Mouse (Mus musculus) gastrocnemius, postnatal 36 days (tissue): Measurements from ENCODE around the gene Cartpt. TPM values are rescaled to one million over a fixed set of nuclear protein-coding genes. Genes with fewer than 3 reads are reported as not detected.
"Not testable (repeated sequence)": the region's sequence is repeated elsewhere in the genome, so short reads cannot be mapped to it uniquely, and the experiment has no call there.

Experiments
- DNase-seq, 2 experiments: peaks; one replicate each; pipeline ENCODE4 v3.0.0; 2022
- intact Hi-C: fragments of 180-260 bp; cut with DNase I; formaldehyde crosslinking; loops from one replicate; pipeline ENCODE4 v1.15.1; 2025
- long read RNA-seq, 2 experiments: library from polyadenylated mRNA; stranded (forward); transcript quantifications; one replicate each; pipeline ENCODE4 v2.0.0; 2021
- total RNA-seq, 2 experiments: library from RNA; stranded (reverse); gene quantifications; 2 replicates each; pipeline ENCODE4 v1.2.3; 2021

The Cartpt gene
- not detected for total RNA-seq
- long read RNA-seq, experiment 1, result 0 reads
- long read RNA-seq, experiment 2, result 0 reads

DNA sequence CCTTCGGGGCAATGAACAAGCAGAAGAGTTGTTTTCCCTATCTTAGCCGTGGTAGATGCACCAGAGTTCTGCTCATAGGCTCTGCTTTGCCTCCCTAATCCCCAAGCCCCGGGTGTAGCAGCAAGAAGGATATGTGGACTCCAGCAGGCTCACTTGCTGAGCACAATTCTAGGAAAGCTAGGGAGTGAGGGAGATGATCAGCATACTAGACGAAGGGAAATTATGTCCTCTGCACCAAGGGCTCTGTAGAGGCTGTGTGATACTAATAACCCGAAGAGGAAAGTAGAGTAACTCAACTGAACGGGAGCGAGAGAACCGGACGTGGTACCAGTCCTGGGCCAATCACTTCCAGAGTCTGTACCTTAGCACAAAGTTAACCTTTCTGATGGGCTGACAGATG lies at the start of gene Cartpt:
Gene Cartpt (minus strand): TSS at position 127 of the 400 bp plus-strand sequence.
- intact Hi-C loops, result no loop called here
- no peak for DNase-seq

DNA sequence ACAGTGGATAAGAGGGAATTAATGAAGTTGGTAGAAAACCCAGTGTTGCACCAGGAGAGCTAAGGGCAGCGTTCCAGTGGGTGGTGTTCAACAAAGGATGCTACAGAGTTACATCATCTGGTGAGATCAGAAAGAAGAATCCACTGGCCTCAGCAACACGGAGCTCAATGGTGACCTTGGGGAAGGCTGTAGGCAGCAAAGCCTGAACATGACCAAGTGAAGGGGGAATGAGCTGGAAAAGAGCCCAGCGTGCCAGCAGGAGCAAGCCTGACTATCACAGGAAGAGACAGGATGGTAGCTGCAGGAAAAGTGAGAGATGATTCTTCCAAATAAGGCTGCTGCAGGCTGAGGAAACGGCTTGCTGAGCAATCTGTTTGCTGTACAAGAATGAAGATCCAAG lies 46.5 kb upstream of the Cartpt start:
- DNase-seq, result no peak
- intact Hi-C loops, result no loop called here

DNA sequence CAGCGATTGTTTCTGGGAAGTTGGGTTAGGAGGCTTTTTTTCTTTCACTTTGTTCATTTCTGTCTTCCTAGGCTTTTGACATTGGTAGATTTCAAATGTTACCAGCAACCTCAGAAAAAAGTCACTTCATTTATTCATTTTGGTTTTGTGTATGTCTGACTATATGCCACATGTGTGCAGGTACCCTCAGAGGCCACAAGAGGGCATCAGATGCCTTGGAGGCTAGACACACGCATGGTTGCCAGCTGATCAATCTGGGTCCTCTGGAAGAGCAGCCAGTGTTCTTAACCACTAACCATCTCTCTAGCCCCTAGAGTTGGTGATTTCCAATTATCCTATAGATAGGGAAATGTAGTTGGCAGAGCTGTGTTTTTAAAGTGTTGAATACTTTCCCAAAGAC lies 42.6 kb upstream of the Cartpt start:
- no peak for DNase-seq
- intact Hi-C loops, result no loop called here

DNA sequence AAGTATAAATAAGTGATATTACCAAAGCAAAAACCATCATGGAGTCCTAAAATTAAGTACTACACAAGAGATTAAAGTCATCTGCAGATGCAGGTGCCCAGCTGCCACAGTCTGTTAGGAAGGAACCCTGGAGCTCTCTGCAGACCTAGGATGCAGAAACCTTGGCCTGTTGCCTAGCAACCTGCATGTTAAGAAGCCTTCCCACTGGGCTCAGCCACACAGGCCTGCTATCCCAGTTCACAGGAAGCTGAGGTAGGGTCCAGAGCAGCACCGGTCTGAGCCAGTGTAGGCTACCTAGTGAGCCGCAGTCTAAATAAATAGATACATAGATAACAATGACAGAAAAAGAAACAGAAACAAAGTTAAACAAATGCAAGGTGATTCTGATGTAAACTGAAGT lies 39.7 kb upstream of the Cartpt start:
- no peak for DNase-seq
- intact Hi-C loops, result no loop called here

DNA sequence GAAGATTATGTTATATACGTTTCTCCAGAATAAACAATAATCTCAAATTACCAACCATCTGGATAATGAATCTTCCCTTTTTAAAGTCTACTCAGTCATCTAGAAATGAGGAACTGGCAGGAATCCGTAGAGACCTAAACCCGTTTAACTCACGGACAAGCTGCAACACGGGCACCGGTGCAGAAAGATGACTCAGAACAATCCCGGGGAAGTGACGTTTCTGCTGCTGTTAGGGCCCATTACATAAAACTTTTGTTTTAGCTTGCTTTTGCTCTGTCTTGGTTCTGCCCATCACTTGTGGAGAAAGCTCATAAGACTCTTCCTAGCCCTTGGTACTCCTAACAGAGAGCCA lies 38.4 kb upstream of the Cartpt start:
- intact Hi-C loops, result no loop called here
- DNase-seq, result no peak

DNA sequence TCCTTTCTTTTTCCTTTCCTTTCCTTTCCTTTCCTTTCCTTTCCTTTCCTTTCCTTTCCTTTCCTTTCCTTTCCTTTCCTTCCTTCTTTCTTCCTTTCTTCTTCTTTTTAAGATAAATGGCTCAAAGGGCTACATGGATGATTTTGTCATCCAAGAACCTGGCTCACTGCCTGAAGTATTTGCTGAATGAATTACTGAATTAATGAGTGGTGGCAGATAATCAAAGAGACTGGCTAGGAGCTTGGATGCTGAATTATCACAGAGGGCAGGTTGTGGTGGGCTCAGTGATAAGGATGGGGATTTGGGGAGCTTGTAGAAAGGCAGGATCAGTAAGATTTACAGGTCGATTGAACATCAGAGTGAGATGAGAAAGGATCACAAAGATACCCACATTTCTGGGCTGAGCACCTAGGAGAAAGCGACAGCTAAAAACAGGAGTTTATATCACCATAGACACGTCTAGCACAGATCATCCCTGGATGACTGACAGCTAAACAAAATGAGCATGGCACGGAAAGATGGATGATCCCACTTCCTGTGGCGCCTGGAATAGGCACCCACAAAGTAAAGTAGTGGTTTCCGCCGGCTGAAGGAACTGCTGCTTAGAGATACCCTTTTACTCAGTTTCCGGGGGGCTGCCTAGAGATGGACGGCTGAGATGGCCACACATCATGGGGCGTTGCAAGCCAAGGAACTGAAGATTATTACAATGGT lies 37.9 kb upstream of the Cartpt start:
- no peak for DNase-seq
- intact Hi-C loops, result no loop called here

DNA sequence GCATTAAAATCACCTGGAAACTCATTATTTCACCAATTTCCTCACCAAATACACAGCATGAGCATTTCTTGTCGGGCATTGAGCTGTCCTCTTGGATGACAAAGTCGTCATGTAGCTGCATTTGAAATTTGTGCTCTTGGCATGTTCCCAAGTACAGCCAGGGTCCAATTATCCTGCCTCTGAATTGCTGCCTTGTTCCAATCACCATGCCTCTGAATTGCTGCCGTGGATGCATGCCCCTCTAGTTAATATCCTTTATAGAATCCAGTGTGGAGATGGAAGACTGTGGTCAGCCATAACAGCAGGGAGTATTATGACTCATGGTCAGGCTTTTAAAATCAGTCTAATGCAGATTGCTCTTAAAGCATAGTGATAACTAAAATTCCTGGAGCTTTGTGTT lies 36.9 kb upstream of the Cartpt start:
- no peak for DNase-seq
- intact Hi-C loops, result no loop called here

DNA sequence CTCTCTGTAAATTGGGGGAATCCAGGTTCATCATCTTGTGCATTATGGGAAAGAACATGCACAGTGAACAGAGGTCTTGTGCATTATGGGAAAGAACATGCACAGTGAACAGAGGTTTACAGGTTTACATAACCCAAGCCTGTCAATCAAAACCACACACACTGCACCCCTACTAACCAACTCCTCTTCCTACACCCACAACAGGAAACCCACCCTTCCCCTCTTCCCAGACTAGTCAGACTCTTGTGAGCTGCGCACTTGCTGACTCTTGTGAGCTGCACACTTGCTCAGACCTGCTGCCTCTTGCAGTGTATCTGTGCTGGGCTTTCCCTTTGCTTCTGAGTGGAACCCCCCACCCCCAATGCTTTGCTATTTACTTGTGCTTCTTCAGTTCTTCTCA lies 31.5 kb upstream of the Cartpt start:
- DNase-seq, result no peak
- intact Hi-C loops, result no loop called here

DNA sequence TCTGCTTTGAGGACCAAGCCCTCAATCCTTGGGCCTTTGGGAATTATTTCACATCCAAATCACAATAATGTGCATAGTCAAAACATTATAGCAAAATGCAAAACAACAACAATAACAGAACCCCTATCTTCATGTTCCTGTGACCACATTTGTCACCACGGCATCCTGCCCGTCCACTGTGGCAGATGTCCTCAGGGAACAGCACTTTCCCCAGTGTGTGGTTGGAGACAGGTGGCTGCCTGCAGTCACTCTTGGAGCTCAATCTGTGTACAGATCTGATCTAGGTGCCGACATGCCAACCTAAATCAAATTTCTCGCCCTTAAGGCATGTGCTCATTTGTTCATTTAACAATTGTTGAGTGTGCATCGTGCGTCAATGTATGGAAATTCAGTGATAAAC lies 30.6 kb upstream of the Cartpt start:
- DNase-seq, result no peak
- intact Hi-C loops, result no loop called here

DNA sequence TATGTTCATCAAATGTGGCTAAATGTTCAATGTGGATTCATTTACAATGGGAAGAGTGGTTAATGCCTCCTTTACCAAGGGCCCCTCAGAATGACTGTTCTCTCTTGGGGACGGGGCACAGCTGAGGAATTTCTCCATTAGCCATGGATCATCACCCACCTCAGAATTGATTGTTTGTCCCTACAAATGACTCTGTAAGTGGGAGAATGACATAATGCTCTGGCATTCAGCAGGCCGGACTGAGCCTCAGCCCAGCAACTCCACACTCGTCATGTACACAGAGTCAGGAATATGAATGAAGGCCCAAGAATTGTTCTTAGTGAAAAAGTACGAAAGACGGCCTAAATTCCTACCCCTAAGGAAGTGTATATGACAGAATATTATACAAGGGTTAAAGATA lies 25.4 kb upstream of the Cartpt start:
- DNase-seq, result no peak
- intact Hi-C loops, result no loop called here

DNA sequence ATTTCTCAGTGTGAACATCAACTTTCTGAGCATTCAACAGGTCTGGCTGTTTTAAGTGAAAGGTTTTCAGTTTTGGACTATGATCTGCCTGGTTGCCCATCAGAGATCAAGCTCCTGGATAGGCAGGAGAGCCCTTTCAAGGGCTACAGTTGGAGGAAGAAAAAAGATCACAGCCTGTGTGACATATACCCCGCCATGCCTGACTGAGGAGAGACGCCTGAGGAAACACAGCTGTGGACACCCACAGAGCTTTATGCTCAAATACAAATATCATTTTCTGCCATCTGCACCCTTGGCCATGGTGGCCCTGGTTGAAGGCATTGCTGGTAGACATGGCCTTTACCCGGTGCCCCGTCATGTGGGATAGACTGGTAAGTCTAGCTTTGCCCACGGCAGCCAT lies 14.7 kb upstream of the Cartpt start:
- DNase-seq, result no peak
- intact Hi-C loops, result no loop called here

DNA sequence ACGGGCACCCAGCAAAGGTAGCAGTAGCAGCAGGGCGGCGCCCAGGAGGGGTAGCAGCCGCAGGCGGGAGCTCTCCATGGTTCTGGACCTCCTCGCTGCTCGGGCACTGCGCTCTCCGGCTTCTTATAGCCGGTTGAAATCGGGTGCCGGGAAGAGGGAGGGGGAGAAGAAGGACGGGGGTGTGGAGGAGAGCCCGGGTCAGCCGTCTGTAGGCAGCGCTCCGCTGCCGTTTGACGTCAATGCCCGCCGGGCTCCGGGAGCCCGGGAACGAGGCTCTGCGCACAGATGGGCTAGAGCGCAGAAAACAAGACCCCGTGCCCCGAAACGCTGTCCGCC lies 366 bp downstream of the Cartpt start:
- peak in 1 of 2 experiments; percentile 13 for DNase-seq
- intact Hi-C loops, result no loop called here

DNA sequence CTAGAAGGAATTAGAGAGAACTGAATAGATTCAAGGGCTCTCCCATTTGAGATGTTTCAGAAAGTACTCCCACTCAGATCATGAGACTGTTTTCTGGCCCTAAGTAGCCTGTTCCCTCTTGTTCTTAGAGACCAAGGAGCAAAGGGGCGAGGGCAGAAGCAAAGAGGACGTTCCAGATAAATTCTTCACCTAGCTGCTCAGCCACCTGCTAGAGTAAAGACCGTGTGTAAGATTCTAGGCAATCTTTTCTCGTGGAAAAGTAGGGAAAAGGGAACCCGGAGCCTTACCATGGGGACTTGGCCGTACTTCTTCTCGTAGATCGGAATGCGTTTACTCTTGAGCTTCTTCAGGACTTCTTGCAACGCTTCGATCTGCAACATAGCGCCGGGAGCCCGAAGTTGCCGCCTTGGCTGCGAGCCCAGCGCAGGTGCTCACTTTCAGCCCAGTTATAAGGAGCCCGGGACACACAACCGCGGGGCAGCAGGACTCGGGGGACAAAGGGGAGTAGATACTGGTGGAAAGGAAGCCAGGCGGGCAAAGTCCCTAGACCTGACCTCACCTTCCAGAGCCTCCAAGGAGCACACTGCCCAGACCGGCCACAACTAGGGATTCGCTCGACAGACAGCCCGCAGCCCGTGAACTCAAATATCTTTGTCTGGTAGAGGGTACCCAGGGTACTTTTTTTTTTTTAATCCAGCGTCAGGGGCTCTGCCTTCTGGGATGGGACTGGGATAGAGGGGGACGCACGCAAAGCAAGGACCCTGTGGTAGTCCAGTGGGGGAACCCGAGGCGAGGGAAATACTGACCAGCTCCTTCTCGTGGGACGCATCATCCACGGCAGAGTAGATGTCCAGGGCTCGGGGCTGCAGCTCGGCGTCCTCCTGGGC lies 978 bp downstream of the Cartpt start:
- DNase-seq, result no peak
- intact Hi-C loops, result no loop called here

DNA sequence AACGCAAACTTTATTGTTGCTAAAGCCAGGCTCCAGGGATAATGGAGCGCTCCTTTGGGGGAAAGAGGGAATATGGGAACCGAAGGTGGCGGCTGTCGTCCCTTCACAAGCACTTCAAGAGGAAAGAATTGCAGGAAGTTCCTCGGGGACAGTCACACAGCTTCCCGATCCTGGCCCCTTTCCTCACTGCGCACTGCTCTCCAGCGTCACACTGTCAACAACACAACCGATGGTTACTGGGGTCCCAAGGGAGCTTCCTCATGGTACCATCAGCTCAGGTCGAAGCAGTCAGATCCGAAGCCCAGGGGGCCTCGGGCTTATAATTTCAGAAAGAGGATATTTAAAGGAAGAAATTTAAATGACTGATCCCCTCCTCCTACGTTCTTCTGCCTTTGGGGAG lies 2.1 kb downstream of the Cartpt start:
- DNase-seq, result no peak
- intact Hi-C loops, result no loop called here

DNA sequence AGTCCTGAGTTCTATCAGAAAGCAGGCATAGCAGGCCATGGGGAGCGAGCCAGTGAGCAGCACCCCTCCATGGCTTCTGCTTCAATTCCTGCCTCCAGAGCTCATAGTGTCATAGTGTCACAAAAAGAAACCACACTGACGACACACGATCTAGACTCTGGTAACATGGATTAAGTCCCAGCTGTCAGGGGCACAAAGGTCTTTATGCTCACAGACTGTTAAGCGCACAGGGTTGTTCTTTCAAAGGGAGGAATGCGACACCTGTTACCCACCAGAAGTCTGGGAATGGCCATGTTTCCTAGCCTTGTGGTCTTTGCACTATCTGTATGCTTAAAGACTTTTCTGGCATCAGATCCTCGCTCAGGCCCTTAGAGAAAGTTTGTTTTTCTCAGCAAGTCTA lies 15.3 kb downstream of the Cartpt start:
- intact Hi-C loops, result no loop called here
- no peak for DNase-seq

DNA sequence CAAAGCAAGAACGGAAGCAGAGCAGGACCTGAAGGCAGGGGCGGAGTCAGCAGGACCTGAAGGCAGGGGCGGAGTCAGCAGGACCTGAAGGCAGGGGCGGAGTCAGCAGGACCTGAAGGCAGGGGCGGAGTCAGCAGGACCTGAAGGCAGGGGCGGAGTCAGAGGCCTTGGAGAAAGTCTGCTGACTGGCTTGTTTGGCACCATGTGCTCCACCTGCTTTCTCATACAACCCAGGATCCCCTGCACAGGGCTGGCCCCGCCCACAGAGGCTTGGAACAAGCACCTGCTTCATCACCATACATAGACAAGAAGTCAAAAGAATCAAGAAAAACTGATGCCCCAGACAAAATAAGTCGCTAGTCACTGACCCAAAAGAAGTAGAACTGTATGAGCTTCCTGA lies 19.1 kb downstream of the Cartpt start:
- intact Hi-C loops, DNase-seq: not testable (repeated sequence)

DNA sequence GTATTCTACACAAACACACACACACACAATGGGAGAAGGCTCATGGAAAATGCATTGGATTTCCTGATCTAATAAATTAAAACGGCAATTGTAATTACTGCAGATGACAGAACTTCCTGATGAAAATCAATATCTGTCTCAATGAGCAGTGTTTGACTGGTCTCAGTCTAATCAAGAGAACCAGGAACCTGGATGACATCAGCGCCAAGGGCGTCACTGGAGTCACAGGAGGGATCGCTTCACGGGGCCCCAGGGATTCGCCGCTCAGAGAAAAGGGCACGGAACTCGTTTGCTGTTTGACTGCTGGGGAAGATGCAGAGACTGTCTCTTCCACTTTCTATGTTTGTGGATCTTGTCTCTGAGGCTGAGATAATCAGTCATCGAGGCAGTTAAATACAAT lies 21.2 kb downstream of the Cartpt start:
- DNase-seq, result no peak
- intact Hi-C loops, result no loop called here

DNA sequence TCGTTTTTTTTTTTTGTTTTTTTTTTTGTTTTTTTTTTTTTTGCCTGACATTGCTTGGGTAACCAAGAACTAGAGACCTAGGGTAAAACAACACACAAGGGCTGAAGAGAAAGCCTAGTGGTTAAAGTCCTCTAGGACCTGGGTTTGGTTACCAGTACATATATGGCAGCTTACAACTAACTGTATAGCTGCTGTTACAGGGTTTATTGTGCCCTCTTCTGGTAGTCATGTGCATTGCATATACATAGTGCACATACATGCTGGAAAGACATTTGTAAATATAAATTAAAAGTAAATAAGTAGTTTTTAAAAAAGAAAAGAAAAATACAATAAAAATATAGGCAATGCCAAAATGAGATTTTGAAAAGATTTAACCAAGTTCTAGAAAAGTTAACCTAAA lies 28.8 kb downstream of the Cartpt start:
- intact Hi-C loops, result no loop called here
- DNase-seq, result no peak

DNA sequence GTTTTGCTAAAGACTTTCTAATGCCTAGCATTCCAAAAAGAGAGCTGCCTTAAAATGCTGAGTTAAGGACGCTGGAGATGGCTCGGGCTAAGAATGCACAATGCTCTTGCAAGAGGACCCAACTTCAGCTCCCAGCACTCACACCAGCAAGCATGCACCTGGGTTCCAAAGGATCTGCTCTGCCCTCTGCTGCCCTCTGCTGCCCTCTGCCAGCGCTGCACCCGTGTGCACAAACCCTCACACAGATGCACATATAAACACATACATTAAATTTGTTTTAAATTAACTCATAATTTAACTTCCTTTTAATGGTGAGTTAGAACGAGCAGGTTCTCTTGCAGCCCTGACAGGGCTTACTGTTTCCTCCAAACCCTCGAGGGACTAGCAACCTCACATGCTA lies 32.5 kb downstream of the Cartpt start:
- intact Hi-C loops, result no loop called here
- DNase-seq, result no peak

DNA sequence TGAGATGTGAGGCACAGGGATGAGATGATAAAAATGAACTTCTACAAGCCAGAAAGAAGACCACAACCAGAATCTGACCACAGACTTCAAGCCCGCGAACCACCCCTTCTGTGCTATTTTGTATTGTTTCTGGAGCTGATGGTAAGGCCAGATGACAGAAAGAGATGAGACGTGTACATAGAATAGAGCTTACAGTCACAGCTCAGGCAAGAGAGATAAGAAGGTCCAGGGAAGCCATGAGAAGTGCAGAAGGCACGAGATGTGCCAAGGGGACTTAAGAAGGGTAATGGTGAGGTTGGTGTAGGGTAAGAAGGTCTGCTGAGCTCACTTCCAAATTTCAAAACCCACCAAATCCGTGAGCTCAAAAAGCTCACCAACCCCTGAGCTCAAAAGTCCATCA lies 36.6 kb downstream of the Cartpt start:
- intact Hi-C loops, result no loop called here
- no peak for DNase-seq

DNA sequence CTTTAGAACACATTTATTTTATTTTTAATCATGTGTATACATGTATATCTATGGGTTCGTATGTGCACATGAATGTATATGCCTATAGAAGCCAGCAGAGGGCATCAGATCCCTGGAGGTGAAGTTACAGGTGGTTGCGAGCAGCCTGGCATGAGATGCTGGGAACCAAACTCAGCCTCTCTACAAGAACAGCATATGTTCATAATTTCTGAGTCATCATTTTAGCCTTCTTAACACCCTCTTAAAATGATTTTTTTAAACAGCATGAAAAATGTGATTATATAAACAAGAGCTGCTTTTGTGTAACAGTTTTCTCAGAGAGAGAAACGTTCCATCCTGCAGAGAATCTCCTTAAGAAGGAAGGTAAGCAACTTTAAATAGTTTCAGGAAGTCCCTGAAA lies 40.2 kb downstream of the Cartpt start:
- DNase-seq, result no peak
- intact Hi-C loops, result no loop called here

DNA sequence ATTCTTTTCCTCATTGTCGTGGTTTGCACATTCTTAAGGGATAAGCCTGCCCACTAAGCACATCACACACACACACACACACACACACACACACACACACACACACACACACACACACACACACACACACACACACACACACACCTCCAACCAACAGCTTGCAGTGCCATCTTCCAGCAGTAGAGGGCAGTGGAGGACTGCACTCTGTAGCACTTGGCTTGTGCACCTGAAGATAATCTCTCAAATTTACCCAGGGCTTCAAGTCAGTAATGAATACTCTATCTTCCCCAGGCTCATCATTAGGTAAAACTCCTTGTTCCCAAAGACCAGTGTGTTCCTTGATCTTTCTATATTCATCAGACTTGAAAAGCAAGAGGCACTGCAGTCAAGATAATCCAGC lies 41.8 kb downstream of the Cartpt start:
- no peak for DNase-seq
- intact Hi-C loops, result no loop called here
